Mouse (Mus musculus) spleen, postnatal 14 days (tissue): Measurements from ENCODE around the gene Klhl6.

Experiments used
- DNase-seq, 2 experiments: peaks; one replicate each; pipeline ENCODE4 v3.0.0; 2021 to 2022; ENCODE audit warnings: low spot score in 2 of 2

Klhl6 gene

GRCm38 (mm10) chr16:19969506-19969905 lies 13.3 kb downstream of the Klhl6 start:
- DNase-seq = no peak

- no peak for DNase-seq
Measured at GRCm38 (mm10) chr16:19968666-19969065, 14.2 kb downstream of the Klhl6 start.

- DNase-seq = no peak
Measured at GRCm38 (mm10) chr16:19967897-19968392, 14.9 kb downstream of the Klhl6 start.

- no peak for DNase-seq
Measured at GRCm38 (mm10) chr16:19966976-19967375, 15.9 kb downstream of the Klhl6 start.

GRCm38 (mm10) chr16:19966437-19966836 lies 16.4 kb downstream of the Klhl6 start:
- no peak for DNase-seq

GRCm38 (mm10) chr16:19962951-19963350 lies 19.9 kb downstream of the Klhl6 start:
- no peak for DNase-seq

- DNase-seq = no peak
Measured at GRCm38 (mm10) chr16:19961070-19961469, 21.8 kb downstream of the Klhl6 start.

- no peak for DNase-seq
Measured at GRCm38 (mm10) chr16:19960407-19961058, 22.3 kb downstream of the Klhl6 start.

GRCm38 (mm10) chr16:19957051-19957450 lies 25.8 kb downstream of the Klhl6 start:
- DNase-seq = no peak

GRCm38 (mm10) chr16:19947336-19947735 lies 35.5 kb downstream of the Klhl6 start:
- no peak for DNase-seq

GRCm38 (mm10) chr16:19946578-19947298 lies 36.1 kb downstream of the Klhl6 start:
- no peak for DNase-seq

- DNase-seq = no peak
Measured at GRCm38 (mm10) chr16:19920823-19921222, 62.0 kb downstream of the Klhl6 start.

- DNase-seq = no peak
Measured at GRCm38 (mm10) chr16:19918286-19918685, 64.6 kb downstream of the Klhl6 start.

- no peak for DNase-seq
Measured at GRCm38 (mm10) chr16:19912582-19912981, 70.3 kb downstream of the Klhl6 start.

GRCm38 (mm10) chr16:19908291-19908690 lies 74.5 kb downstream of the Klhl6 start:
- DNase-seq = no peak

GRCm38 (mm10) chr16:19907103-19907502 lies 75.7 kb downstream of the Klhl6 start:
- DNase-seq = peak in 1 of 2 experiments; percentile 37

GRCm38 (mm10) chr16:19904734-19905479 lies 77.9 kb downstream of the Klhl6 start:
- DNase-seq = no peak

GRCm38 (mm10) chr16:19903792-19904191 lies 79.0 kb downstream of the Klhl6 start:
- no peak for DNase-seq
